Mouse (Mus musculus) hindbrain, embryonic 13.5 days (tissue): ENCODE data around the gene Dhrs11. TPM values are rescaled to one million over a fixed set of nuclear protein-coding genes. Genes with fewer than 3 reads are reported as not detected.
A peak's percentile ranks its signal among the peaks of the same experiment; 100 is the strongest.
"Not testable (repeated sequence)": the region's sequence is repeated elsewhere in the genome, so short reads cannot be mapped to it uniquely, and the experiment has no call there.

Experiments
- ATAC-seq: fragments of 200-750 bp; cut with Nextera tagmentation; 2 replicates; pipeline ENCODE4 v1.8.0; 2017; ENCODE audit warnings: moderate TSS enrichment; ENCODE audit not compliant: low FRiP score
- H3K27ac ChIP-seq: fragments of 300-500 bp; sonication (generic); 2 replicates; pipeline ENCODE4 v1.5.1; 2015; ENCODE audit warnings: inconsistent platforms, mild to moderate bottlenecking, moderate library complexity
- H3K27me3 ChIP-seq: fragments of 300-500 bp; sonication (generic); 2 replicates; pipeline ENCODE4 v1.6.1; 2015; ENCODE audit warnings: mild to moderate bottlenecking, inconsistent platforms
- H3K36me3 ChIP-seq: fragments of 300-500 bp; sonication (generic); 2 replicates; pipeline ENCODE4 v1.6.1; 2015; ENCODE audit warnings: mild to moderate bottlenecking, inconsistent platforms
- H3K4me1 ChIP-seq: fragments of 300-500 bp; sonication (generic); replicated peaks from 2 replicates; pipeline ENCODE4 v1.6.1; 2015; ENCODE audit warnings: inconsistent platforms
- H3K4me2 ChIP-seq: fragments of 300-500 bp; sonication (generic); 2 replicates; pipeline ENCODE4 v1.6.1; 2015; ENCODE audit warnings: inconsistent platforms, mild to moderate bottlenecking, moderate library complexity
- H3K4me3 ChIP-seq: fragments of 300-500 bp; sonication (generic); 2 replicates; pipeline ENCODE4 v1.5.1; 2015; ENCODE audit warnings: mild to moderate bottlenecking, inconsistent platforms
- H3K9ac ChIP-seq: fragments of 300-500 bp; sonication (generic); 2 replicates; pipeline ENCODE4 v1.6.1; 2015; ENCODE audit warnings: mild to moderate bottlenecking, inconsistent platforms
- H3K9me3 ChIP-seq: fragments of 300-500 bp; sonication (generic); 2 replicates; pipeline ENCODE4 v1.6.1; 2016; ENCODE audit warnings: inconsistent platforms
- WGBS: fragments of 180-500 bp; shearing (Covaris S2); methylation state at CpG from one replicate; pipeline ENCODE4 v1.1.7; 2015; 5-methylcytosine and 5-hydroxymethylcytosine counted together
- polyA plus RNA-seq: library from polyadenylated mRNA; unstranded; fragments of >200 nt; fragmentation: Nextera tagmentation; extraction: Ambion mirVana; gene quantifications from 2 replicates; pipeline ENCODE4 v1.2.1, GENCODE M21; 2015

Dhrs11 gene
- polyA plus RNA-seq: 6.3 and 7.2 TPM in 2 replicates

- Histone ChIP-seq H3K9ac (peak within 1 kb of the TSS; percentile 83), H3K27ac (peak within 1 kb of the TSS; percentile 73), H3K9me3 (no peaks in the 10 kb centered on the region), H3K4me2 (peak within 1 kb of the TSS; percentile 95), H3K4me1 (peaks cover 22% of the 10 kb centered on the region), H3K36me3 (peaks cover 28% of the 10 kb centered on the region), H3K4me3 (peak within 1 kb of the TSS; percentile 64), H3K27me3 (no peaks in the 10 kb centered on the region)
- ATAC-seq: peak; percentile 94
- WGBS: under 1% methylated on average over 61 of the region's 62 CpGs
Observed at GRCm38 (mm10) chr11:84828516-84829399, at the start of gene Dhrs11. Gene Dhrs11, minus strand, starts transcription at chr11:84828994.

GRCm38 (mm10) chr11:84876020-84876419 is 47.2 kb upstream of the Dhrs11 start:
- not testable (repeated sequence) for H3K36me3 ChIP-seq, H3K27me3 ChIP-seq, H3K4me2 ChIP-seq, H3K27ac ChIP-seq, ATAC-seq, H3K4me3 ChIP-seq, H3K9ac ChIP-seq, H3K9me3 ChIP-seq
- H3K4me1 ChIP-seq: peaks cover 18% of the 10 kb centered on the region
- WGBS: 83% methylated on average over 1 of the region's 1 CpGs

- no peak for ATAC-seq
- no peaks in the 10 kb centered on the region for H3K27me3 ChIP-seq
- no peak overlapping the region for H3K4me2 ChIP-seq
- no peak overlapping the region for H3K27ac ChIP-seq
- H3K9ac ChIP-seq: no peak overlapping the region
- peaks cover 13% of the 10 kb centered on the region for H3K4me1 ChIP-seq
- no peaks in the 10 kb centered on the region for H3K36me3 ChIP-seq
- no peaks in the 10 kb centered on the region for H3K9me3 ChIP-seq
- WGBS: 83% methylated on average over 1 of the region's 1 CpGs
- no peak overlapping the region for H3K4me3 ChIP-seq
Observed at GRCm38 (mm10) chr11:84873042-84873833, 44.4 kb upstream of the Dhrs11 start.

GRCm38 (mm10) chr11:84871548-84872069 is 42.8 kb upstream of the Dhrs11 start:
- H3K9ac ChIP-seq: peak overlapping the region; percentile 94
- no peaks in the 10 kb centered on the region for H3K36me3 ChIP-seq
- no peaks in the 10 kb centered on the region for H3K9me3 ChIP-seq
- ATAC-seq: no peak
- H3K27ac ChIP-seq: peak overlapping the region; percentile 100
- H3K4me2 ChIP-seq: peak overlapping the region; percentile 70
- H3K27me3 ChIP-seq: no peaks in the 10 kb centered on the region
- H3K4me3 ChIP-seq: peak overlapping the region; percentile 60
- H3K4me1 ChIP-seq: peaks cover 22% of the 10 kb centered on the region
- WGBS: 76% methylated on average over 4 of the region's 4 CpGs

GRCm38 (mm10) chr11:84871046-84871445 is 42.3 kb upstream of the Dhrs11 start:
- WGBS: 1% methylated on average over 10 of the region's 10 CpGs
- H3K27ac ChIP-seq: peak overlapping the region; percentile 100

GRCm38 (mm10) chr11:84870337-84871043 is 41.7 kb upstream of the Dhrs11 start, which contains the start of gene Ggnbp2:
Gene Ggnbp2, minus strand, starts transcription at chr11:84870817.
- ATAC-seq: peak; percentile 90
- H3K27me3 ChIP-seq: no peaks in the 10 kb centered on the region
- H3K4me2 ChIP-seq: peak within 1 kb of the TSS; percentile 91
- H3K4me1 ChIP-seq: peaks cover 25% of the 10 kb centered on the region
- under 1% methylated on average over 48 of the region's 62 CpGs for WGBS
- H3K9ac ChIP-seq: peak within 1 kb of the TSS; percentile 94
- no peaks in the 10 kb centered on the region for H3K9me3 ChIP-seq
- H3K27ac ChIP-seq: peak within 1 kb of the TSS; percentile 100
- H3K4me3 ChIP-seq: peak within 1 kb of the TSS; percentile 60
- no peaks in the 10 kb centered on the region for H3K36me3 ChIP-seq

More at GRCm38 (mm10) chr11:84871046-84871445, 42.3 kb upstream of the Dhrs11 start:
- peak overlapping the region; percentile 60 for H3K4me3 ChIP-seq
- H3K36me3 ChIP-seq: no peaks in the 10 kb centered on the region
- H3K27me3 ChIP-seq: no peaks in the 10 kb centered on the region
- ATAC-seq: peak; percentile 60; the same call in 1 of the 2 replicates
- H3K4me1 ChIP-seq: peaks cover 25% of the 10 kb centered on the region
- peak overlapping the region; percentile 94 for H3K9ac ChIP-seq
- no peaks in the 10 kb centered on the region for H3K9me3 ChIP-seq
- peak overlapping the region; percentile 70 for H3K4me2 ChIP-seq

- Histone ChIP-seq H3K4me1 (peaks cover 29% of the 10 kb centered on the region), H3K9me3 (no peaks in the 10 kb centered on the region), H3K4me3 (peak overlapping the region; percentile 60), H3K9ac (peak overlapping the region; percentile 88), H3K4me2 (peak overlapping the region; percentile 91), H3K27ac (peak overlapping the region; percentile 100), H3K27me3 (no peaks in the 10 kb centered on the region), H3K36me3 (no peaks in the 10 kb centered on the region)
- ATAC-seq: peak; percentile 84
- under 1% methylated on average over 48 of the region's 61 CpGs for WGBS
Observed at GRCm38 (mm10) chr11:84869537-84870232, 40.9 kb upstream of the Dhrs11 start.

- 20% methylated on average over 7 of the region's 7 CpGs for WGBS
- Histone ChIP-seq H3K4me2 (peak overlapping the region; percentile 91), H3K27me3 (no peaks in the 10 kb centered on the region), H3K4me1 (peaks cover 29% of the 10 kb centered on the region), H3K4me3 (peak overlapping the region; percentile 60), H3K27ac (peak overlapping the region; percentile 100), H3K9me3 (no peaks in the 10 kb centered on the region), H3K9ac (peak overlapping the region; percentile 88), H3K36me3 (no peaks in the 10 kb centered on the region)
- no peak for ATAC-seq
Observed at GRCm38 (mm10) chr11:84868786-84869259, 40.0 kb upstream of the Dhrs11 start.

GRCm38 (mm10) chr11:84867586-84867985 is 38.8 kb upstream of the Dhrs11 start:
- Histone ChIP-seq H3K27me3 (no peaks in the 10 kb centered on the region), H3K4me2 (peak overlapping the region; percentile 33), H3K4me3 (no peak overlapping the region), H3K36me3 (no peaks in the 10 kb centered on the region), H3K27ac (no peak overlapping the region), H3K4me1 (peaks cover 29% of the 10 kb centered on the region), H3K9ac (no peak overlapping the region), H3K9me3 (no peaks in the 10 kb centered on the region)
- 85% methylated on average over 2 of the region's 2 CpGs for WGBS
- ATAC-seq: no peak

- WGBS: 81% methylated on average over 2 of the region's 2 CpGs
- no peak overlapping the region for H3K27ac ChIP-seq
Observed at GRCm38 (mm10) chr11:84865268-84865667, 36.5 kb upstream of the Dhrs11 start.

GRCm38 (mm10) chr11:84855285-84855684 is 26.5 kb upstream of the Dhrs11 start:
- H3K9ac ChIP-seq: no peak overlapping the region
- ATAC-seq: no peak
- no peak overlapping the region for H3K27ac ChIP-seq
- H3K4me1 ChIP-seq: no peaks in the 10 kb centered on the region
- H3K9me3 ChIP-seq: no peaks in the 10 kb centered on the region
- peaks cover 56% of the 10 kb centered on the region for H3K36me3 ChIP-seq
- H3K4me2 ChIP-seq: no peak overlapping the region
- no peaks in the 10 kb centered on the region for H3K27me3 ChIP-seq
- 95% methylated on average over 6 of the region's 6 CpGs for WGBS
- H3K4me3 ChIP-seq: no peak overlapping the region

More at GRCm38 (mm10) chr11:84865268-84865667, 36.5 kb upstream of the Dhrs11 start:
- Histone ChIP-seq H3K9ac (no peak overlapping the region), H3K9me3 (no peaks in the 10 kb centered on the region), H3K4me1 (peaks cover 26% of the 10 kb centered on the region), H3K4me3 (no peak overlapping the region), H3K27me3 (no peaks in the 10 kb centered on the region), H3K4me2 (no peak overlapping the region), H3K36me3 (peaks cover 5% of the 10 kb centered on the region; the same call in 1 of the 2 replicates)
- no peak for ATAC-seq
